In the genomic region with DNA sequence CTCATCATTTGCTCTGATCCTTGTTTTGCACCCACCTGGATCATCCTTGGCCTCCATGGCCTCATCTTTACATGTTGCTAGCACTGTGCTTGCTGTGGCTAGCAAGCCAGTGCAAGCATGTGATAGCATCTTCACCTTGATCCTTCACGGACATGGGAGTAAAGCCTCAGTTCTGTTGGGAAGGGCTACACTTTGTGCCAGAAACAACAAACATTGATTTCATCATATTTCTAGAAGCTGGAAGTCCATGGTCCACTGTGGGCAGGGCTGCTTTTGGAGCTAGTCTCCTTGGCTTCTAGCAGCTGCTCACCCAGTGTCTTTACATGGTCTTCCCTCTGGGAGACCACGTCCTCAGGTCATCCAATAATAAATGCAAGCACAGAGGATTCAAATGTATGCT, we compare ENCODE assay signal across 31 mouse cellular contexts.
"Had no signal": no experiment of that assay in that cellular context is flagged by ENCODE, and none has a peak within 500 bp of the region (broad histone marks: within the 10 kb centered on the region; RNA-seq: fewer than 3 reads in every experiment).

No protein-coding gene starts in this region.

- H3K4me3 ChIP-seq: limb, embryonic 10.5 days; limb, embryonic 12.5 days; limb, embryonic 13.5 days; limb, embryonic 15.5 days; liver, embryonic 12.5 days; liver, embryonic 13.5 days; liver, embryonic 15.5 days; lung, embryonic 15.5 days; megakaryocyte, embryonic 14.5 days; midbrain, embryonic 12.5 days; midbrain, embryonic 13.5 days; midbrain, embryonic 15.5 days; myocyte; neural tube, embryonic 12.5 days; neural tube, embryonic 13.5 days had no signal

- H3K4me1 ChIP-seq: limb, embryonic 15.5 days; liver, embryonic 12.5 days; liver, embryonic 13.5 days; liver, embryonic 15.5 days; lung, embryonic 15.5 days; megakaryocyte, embryonic 14.5 days had no signal

- H3K9me3 ChIP-seq: limb, embryonic 10.5 days; limb, embryonic 12.5 days; limb, embryonic 13.5 days; limb, embryonic 15.5 days; liver, embryonic 12.5 days; liver, embryonic 13.5 days; liver, embryonic 15.5 days; lung, embryonic 15.5 days; megakaryocyte, embryonic 14.5 days; midbrain, embryonic 12.5 days; midbrain, embryonic 13.5 days; midbrain, embryonic 15.5 days; neural tube, embryonic 12.5 days; neural tube, embryonic 13.5 days had no signal

- H3K9ac ChIP-seq: limb, embryonic 12.5 days; limb, embryonic 13.5 days; limb, embryonic 15.5 days; liver, embryonic 12.5 days; liver, embryonic 13.5 days; liver, embryonic 14.5 days; liver, embryonic 15.5 days; liver, postnatal 0 days; lung, embryonic 14.5 days; lung, embryonic 15.5 days; midbrain, embryonic 12.5 days; midbrain, embryonic 13.5 days; midbrain, embryonic 15.5 days; neural tube, embryonic 12.5 days; neural tube, embryonic 13.5 days had no signal

- H3K27me3 ChIP-seq: limb, embryonic 12.5 days; limb, embryonic 13.5 days; limb, embryonic 15.5 days; liver, embryonic 12.5 days; liver, embryonic 13.5 days; liver, embryonic 15.5 days; lung, embryonic 15.5 days; megakaryocyte, embryonic 14.5 days; midbrain, embryonic 12.5 days; midbrain, embryonic 13.5 days; midbrain, embryonic 15.5 days; neural tube, embryonic 12.5 days; neural tube, embryonic 13.5 days had no signal

- H3K36me3 ChIP-seq: limb, embryonic 10.5 days; limb, embryonic 12.5 days; limb, embryonic 13.5 days; limb, embryonic 15.5 days; liver, embryonic 12.5 days; liver, embryonic 13.5 days; liver, embryonic 15.5 days; lung, embryonic 15.5 days; midbrain, embryonic 12.5 days; midbrain, embryonic 13.5 days; midbrain, embryonic 15.5 days; neural tube, embryonic 12.5 days; neural tube, embryonic 13.5 days had no signal

- ATAC-seq: liver, embryonic 12.5 days; liver, postnatal 0 days; lung, postnatal 0 days; midbrain, embryonic 13.5 days; midbrain, embryonic 15.5 days; midbrain, embryonic 16.5 days had no signal

- H3K4me2 ChIP-seq: limb, embryonic 12.5 days; limb, embryonic 13.5 days; limb, embryonic 15.5 days; liver, embryonic 11.5 days; liver, embryonic 12.5 days; liver, embryonic 13.5 days; liver, embryonic 15.5 days; lung, embryonic 14.5 days; lung, embryonic 15.5 days; midbrain, embryonic 11.5 days; midbrain, embryonic 12.5 days; midbrain, embryonic 13.5 days; midbrain, embryonic 15.5 days; neural tube, embryonic 12.5 days; neural tube, embryonic 13.5 days had no signal

- H3K27ac ChIP-seq: limb, embryonic 10.5 days; limb, embryonic 12.5 days; limb, embryonic 13.5 days; limb, embryonic 15.5 days; liver, embryonic 12.5 days; liver, embryonic 13.5 days; liver, embryonic 14.5 days; liver, embryonic 15.5 days; lung, embryonic 15.5 days; macrophage; midbrain, embryonic 12.5 days; midbrain, embryonic 13.5 days; midbrain, embryonic 15.5 days; neural tube, embryonic 12.5 days; neural tube, embryonic 13.5 days had no signal

- DNase-seq: left cerebral cortex, postnatal 4 days; liver, embryonic 13.5 days; liver, postnatal 0 days; lung, adult 18-20 months; lung, adult 2 months; lung, embryonic 14.5 days; lung, postnatal 10 days; lung, postnatal 14 days; lung, postnatal 36 days; lung, postnatal 4 days; midbrain, embryonic 14.5 days had no signal
